Mouse (Mus musculus) kidney, postnatal 0 days (tissue): Measurements from ENCODE around the gene Lcp1. TPM values are rescaled to one million over a fixed set of nuclear protein-coding genes. Genes with fewer than 3 reads are reported as not detected.

Source experiments
- ATAC-seq: fragments of 200-750 bp; cut with Nextera tagmentation; replicated peaks from 2 replicates; pipeline ENCODE4 v1.8.0; 2017; ENCODE audit warnings: low read depth, moderate number of reproducible peaks, moderate TSS enrichment, moderate library complexity; ENCODE audit not compliant: low FRiP score
- DNase-seq: peaks from one replicate; pipeline ENCODE4 v3.0.0-alpha.2; 2016; ENCODE audit warnings: low spot score
- H3K27ac ChIP-seq: fragments of 300-500 bp; sonication (generic); 2 replicates; pipeline ENCODE4 v1.5.1; 2014; ENCODE audit warnings: mild to moderate bottlenecking
- H3K27me3 ChIP-seq: fragments of 300-500 bp; sonication (generic); 2 replicates; pipeline ENCODE4 v1.6.1; 2014; ENCODE audit warnings: low read length, mixed read lengths; ENCODE audit not compliant: insufficient read depth
- H3K36me3 ChIP-seq: fragments of 300-500 bp; sonication (generic); 2 replicates; pipeline ENCODE4 v1.6.1; 2014; ENCODE audit warnings: low read length, mixed read lengths; ENCODE audit not compliant: insufficient read depth
- H3K4me1 ChIP-seq: fragments of 300-500 bp; sonication (generic); replicated peaks from 2 replicates; pipeline ENCODE4 v1.6.1; 2014; ENCODE audit warnings: antibody characterized with exemption, low read length, mixed read lengths; ENCODE audit not compliant: insufficient read depth
- H3K4me2 ChIP-seq: fragments of 300-500 bp; sonication (generic); 2 replicates; pipeline ENCODE4 v1.6.1; 2014; ENCODE audit warnings: mild to moderate bottlenecking, low read length, moderate library complexity, mixed read lengths
- H3K4me3 ChIP-seq: fragments of 300-500 bp; sonication (generic); replicated peaks from 2 replicates; pipeline ENCODE4 v1.5.1; 2014; ENCODE audit warnings: low read depth, low read length
- H3K9ac ChIP-seq: fragments of 300-500 bp; sonication (generic); 2 replicates; pipeline ENCODE4 v1.6.1; 2014; ENCODE audit warnings: low read depth, low read length
- H3K9me3 ChIP-seq: fragments of 300-500 bp; sonication (generic); replicated peaks from 2 replicates; pipeline ENCODE4 v1.6.1; 2016; ENCODE audit warnings: low read length, inconsistent platforms, mixed read lengths
- CTCF ChIP-seq: IDR thresholded peaks from 2 replicates; pipeline ENCODE4 v1.5.1; 2016; ENCODE audit warnings: antibody characterized with exemption, low read depth, mild to moderate bottlenecking, moderate library complexity
- WGBS: fragments of 180-500 bp; shearing (Covaris S2); extraction: QIAGEN DNeasy Blood & Tissue Kit; methylation state at CpG from one replicate; pipeline ENCODE4 v1.1.7; 2014; 5-methylcytosine and 5-hydroxymethylcytosine counted together
- polyA plus RNA-seq: library from polyadenylated mRNA; unstranded; fragments of >200 nt; fragmentation: Nextera tagmentation; extraction: Ambion mirVana; gene quantifications from 2 replicates; pipeline ENCODE4 v1.2.1, GENCODE M21; 2015

Gene Lcp1
- polyA plus RNA-seq, 1 experiment from 2014 or later = 14.1 TPM

DNA sequence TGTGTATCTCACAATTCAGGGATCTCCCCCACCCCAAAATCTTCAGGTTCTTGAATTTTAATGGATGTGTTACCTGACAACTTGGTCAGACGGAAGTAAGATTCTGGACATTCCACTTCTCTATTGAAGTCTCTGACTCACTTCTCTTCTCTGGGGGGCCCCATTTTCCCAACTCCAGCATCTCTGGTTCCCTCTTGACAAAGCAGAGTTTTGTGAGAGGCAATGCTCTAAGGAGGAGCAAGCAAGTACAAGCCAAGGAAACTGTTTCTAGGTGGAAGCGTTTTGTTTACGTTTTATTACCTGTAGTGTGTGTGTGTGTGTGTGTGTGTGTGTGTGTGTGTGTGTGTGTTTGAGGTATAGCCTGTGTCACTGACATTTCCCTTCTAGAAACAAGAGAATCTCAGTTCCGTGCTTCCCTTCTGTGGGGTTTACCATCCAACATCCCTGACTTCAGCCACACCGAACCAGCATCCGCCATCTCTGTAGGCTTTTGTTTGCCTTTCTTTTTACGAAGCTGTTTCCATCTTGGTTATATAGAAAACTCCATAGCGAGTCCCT lies 56.0 kb downstream of the Lcp1 start:
- Histone ChIP-seq H3K9me3 (no peaks in the 10 kb centered on the region), H3K9ac (no peak overlapping the region), H3K4me1 (no peaks in the 10 kb centered on the region), H3K4me3 (no peak overlapping the region), H3K36me3 (no peaks in the 10 kb centered on the region), H3K27ac (no peak overlapping the region), H3K4me2 (no peak overlapping the region), H3K27me3 (no peaks in the 10 kb centered on the region)
- 89% methylated on average over 8 of the region's 8 CpGs for WGBS
- no peak for DNase-seq
- no peak for TF ChIP-seq CTCF
- ATAC-seq = no peak

DNA sequence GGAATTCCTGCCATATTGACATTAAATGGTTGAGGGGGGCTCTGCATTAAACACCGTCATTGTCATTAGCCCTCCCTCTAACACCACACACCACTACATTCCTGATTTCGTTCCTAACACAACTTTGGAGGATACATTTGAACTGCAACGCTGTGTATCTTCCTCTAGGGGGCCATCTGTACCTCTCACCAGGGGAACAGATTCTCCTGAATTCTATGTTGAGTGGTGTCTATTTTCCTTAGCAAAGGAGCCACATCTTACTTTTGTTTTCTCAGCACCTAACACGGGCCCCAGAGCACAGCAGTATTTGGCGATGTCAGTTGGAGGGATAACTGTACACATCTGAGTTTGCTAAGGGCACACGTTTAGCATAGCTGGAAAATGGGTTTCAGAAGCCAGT lies 57.6 kb downstream of the Lcp1 start:
- no peak overlapping the region for H3K4me2 ChIP-seq
- H3K4me3 ChIP-seq = no peak overlapping the region
- H3K27ac ChIP-seq = no peak overlapping the region
- no peak overlapping the region for H3K9ac ChIP-seq
- no peaks in the 10 kb centered on the region for H3K27me3 ChIP-seq
- ATAC-seq = no peak
- 72% methylated on average over 6 of the region's 6 CpGs for WGBS
- no peaks in the 10 kb centered on the region for H3K4me1 ChIP-seq
- DNase-seq = peak; percentile 17
- H3K9me3 ChIP-seq = no peaks in the 10 kb centered on the region
- no peaks in the 10 kb centered on the region for H3K36me3 ChIP-seq
- peak; percentile 52 for TF ChIP-seq CTCF

DNA sequence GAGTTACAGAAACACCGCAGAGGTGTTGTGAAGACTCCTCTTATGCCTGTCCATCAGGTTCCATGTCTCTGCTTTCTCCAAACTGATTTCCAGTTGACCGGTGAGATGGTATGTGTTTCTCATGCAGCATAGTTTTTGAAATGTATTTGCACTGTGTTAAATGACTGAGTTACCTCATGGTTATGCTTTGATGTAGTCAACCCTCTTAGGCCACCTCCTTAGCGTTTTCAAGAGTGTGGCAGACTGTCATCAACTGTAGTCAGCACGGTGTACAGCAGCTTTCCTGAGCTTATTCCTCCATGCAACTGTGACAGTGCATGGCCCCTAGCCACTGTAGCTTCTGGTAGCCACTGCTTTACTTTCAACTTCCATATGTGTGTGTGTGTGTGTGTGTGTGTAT lies 58.1 kb downstream of the Lcp1 start:
- Histone ChIP-seq H3K27ac (no peak overlapping the region), H3K9ac (no peak overlapping the region), H3K9me3 (no peaks in the 10 kb centered on the region), H3K4me2 (no peak overlapping the region), H3K4me3 (no peak overlapping the region), H3K4me1 (no peaks in the 10 kb centered on the region), H3K36me3 (no peaks in the 10 kb centered on the region), H3K27me3 (no peaks in the 10 kb centered on the region)
- WGBS = 88% methylated on average over 4 of the region's 4 CpGs
- ATAC-seq (no peak), DNase-seq (no peak)
- no peak for TF ChIP-seq CTCF

DNA sequence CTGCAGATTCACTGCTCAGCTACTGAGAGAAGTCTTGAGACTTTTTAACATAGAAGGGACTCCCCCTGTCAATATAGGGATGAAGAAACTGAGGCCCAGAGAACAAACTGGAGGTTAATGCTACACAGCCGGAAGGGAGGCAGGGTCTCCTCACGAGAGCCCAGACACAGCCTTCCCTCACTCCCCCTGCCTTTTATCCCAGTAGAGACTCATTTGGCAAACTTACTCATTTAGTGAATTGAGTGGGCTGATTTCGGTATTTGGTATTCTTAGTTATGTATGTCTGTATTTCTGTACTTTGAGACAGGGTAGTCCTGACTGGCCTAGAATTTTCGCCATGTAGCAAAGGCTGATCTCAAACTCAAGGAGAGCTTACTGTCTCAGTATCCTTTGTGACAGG lies 59.8 kb downstream of the Lcp1 start:
- DNase-seq (no peak), ATAC-seq (no peak)
- Histone ChIP-seq H3K27ac (no peak overlapping the region), H3K4me3 (no peak overlapping the region), H3K27me3 (no peaks in the 10 kb centered on the region), H3K9ac (no peak overlapping the region), H3K4me1 (no peaks in the 10 kb centered on the region), H3K9me3 (no peaks in the 10 kb centered on the region), H3K4me2 (no peak overlapping the region), H3K36me3 (no peaks in the 10 kb centered on the region)
- TF ChIP-seq CTCF = no peak
- WGBS = 80% methylated on average over 4 of the region's 4 CpGs

DNA sequence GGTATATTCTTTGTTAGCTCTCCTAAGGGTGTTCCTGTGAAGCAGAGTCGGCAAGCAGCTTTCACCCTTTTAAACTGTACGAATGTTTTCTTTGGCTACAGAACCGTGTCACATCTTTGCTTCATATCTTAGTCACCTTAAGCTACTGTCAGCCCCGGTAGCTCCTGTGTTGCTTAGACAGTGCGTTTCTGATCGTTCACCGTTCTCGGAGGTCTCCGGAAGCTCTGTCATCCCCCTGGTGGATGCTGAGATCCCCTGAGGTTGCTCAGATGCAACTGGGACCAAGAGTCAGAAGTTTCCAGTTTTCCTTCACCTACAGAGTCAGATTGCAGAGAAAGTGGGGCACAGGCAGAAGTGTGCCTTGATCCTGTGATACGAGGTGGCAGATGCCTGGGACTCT lies 61.5 kb downstream of the Lcp1 start:
- no peak overlapping the region for H3K27ac ChIP-seq
- no peak overlapping the region for H3K9ac ChIP-seq
- no peaks in the 10 kb centered on the region for H3K4me1 ChIP-seq
- H3K9me3 ChIP-seq = no peaks in the 10 kb centered on the region
- no peak overlapping the region for H3K4me2 ChIP-seq
- DNase-seq (no peak), ATAC-seq (no peak)
- H3K27me3 ChIP-seq = no peaks in the 10 kb centered on the region
- peak; percentile 16; the same call in 1 of the 2 replicates for TF ChIP-seq CTCF
- no peak overlapping the region for H3K4me3 ChIP-seq
- 62% methylated on average over 10 of the region's 10 CpGs for WGBS
- H3K36me3 ChIP-seq = no peaks in the 10 kb centered on the region

DNA sequence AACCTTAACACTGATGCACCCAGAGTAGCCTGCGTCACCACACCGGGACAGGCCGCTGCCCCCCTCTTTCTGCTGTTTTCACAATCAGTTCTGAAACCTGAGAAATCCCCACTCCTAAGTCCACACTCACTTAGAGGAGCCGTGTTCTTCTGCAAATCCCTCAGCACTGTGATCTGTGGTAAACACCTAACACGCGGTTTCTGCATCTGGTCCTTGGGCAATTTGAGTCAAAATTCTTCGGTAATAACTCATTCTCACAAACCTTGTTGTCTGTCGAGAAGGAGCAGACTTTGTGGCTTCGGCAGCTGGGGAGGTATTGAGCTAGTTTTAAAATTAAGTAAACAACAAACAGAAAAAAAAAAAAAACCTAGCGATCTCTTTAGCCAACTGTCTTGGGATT lies 62.0 kb downstream of the Lcp1 start:
- DNase-seq (no peak), ATAC-seq (no peak)
- no peak for TF ChIP-seq CTCF
- Histone ChIP-seq H3K36me3 (no peaks in the 10 kb centered on the region), H3K9me3 (no peaks in the 10 kb centered on the region), H3K27ac (no peak overlapping the region), H3K27me3 (no peaks in the 10 kb centered on the region), H3K4me2 (no peak overlapping the region), H3K4me3 (no peak overlapping the region), H3K9ac (no peak overlapping the region), H3K4me1 (no peaks in the 10 kb centered on the region)
- 56% methylated on average over 10 of the region's 10 CpGs for WGBS

DNA sequence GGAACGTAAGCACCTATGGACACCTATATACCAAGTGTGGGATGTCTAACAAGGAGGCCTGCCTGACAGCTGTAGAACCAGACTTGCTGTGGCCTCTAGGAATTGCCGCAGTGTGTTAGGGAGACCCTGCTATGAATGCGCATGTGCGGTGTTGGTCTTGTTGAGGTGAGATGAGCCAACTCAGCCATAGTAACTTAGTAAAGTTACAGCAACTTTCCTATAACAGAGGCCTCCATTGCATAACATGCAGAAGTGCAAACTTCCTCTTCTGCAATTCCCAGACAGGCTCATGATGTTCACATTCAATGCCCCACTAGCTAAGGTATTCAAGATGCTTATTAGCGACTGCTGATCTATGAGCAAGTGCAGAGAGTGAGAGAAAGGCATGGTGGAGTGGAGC lies 64.6 kb downstream of the Lcp1 start:
- DNase-seq (no peak), ATAC-seq (no peak)
- Histone ChIP-seq H3K9me3 (no peaks in the 10 kb centered on the region), H3K27ac (no peak overlapping the region), H3K27me3 (no peaks in the 10 kb centered on the region), H3K9ac (no peak overlapping the region), H3K36me3 (no peaks in the 10 kb centered on the region), H3K4me1 (no peaks in the 10 kb centered on the region), H3K4me2 (no peak overlapping the region), H3K4me3 (no peak overlapping the region)
- WGBS = 94% methylated on average over 5 of the region's 5 CpGs
- no peak for TF ChIP-seq CTCF
